Mouse (Mus musculus): ENCODE data around the gene Chmp6.

DNA sequence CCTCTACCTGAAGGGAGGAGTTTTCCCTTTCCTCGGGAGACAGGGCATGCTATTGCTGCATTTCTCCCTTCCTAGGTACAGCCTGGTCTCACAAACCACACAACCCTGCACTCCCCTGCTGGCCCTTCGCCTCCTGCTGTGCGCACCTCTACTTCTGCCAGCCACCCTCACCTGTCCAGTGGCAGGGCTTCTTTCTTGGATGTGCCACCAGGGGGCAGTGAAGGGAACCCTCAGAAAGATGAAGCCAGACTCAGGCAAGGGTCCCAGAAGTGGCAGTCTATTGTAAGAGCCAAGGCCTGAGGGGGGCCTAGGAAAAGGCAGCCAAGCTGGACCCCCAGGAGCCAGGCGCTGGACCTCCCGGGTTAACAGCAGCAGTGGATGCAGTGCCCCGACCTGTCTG, 22.2 kb downstream of the Chmp6 start:
- peak; percentile 22 for TF ChIP-seq CTCF (IDR thresholded peaks at IDR 0.05; ENCODE audit: control insufficient read depth, insufficient read depth, insufficient read length)
- no peak for TF ChIP-seq USF1 (IDR thresholded peaks at IDR 0.05; ENCODE audit: low read depth)

Measured in C2C12 (cell line).